Mouse (Mus musculus) erythroblast, embryonic 14.5 days (primary cell): ENCODE results near the gene Olfr1042.

Experiments used
- GATA1 ChIP-seq: IDR thresholded peaks from 2 replicates; pipeline ENCODE4 v1.6.1; 2012; ENCODE audit warnings: low read length, inconsistent platforms, mixed read lengths
- TAL1 ChIP-seq: IDR thresholded peaks from 3 replicates; pipeline ENCODE4 v1.6.1; 2012; ENCODE audit warnings: low read length, inconsistent platforms, mixed read lengths

DNA sequence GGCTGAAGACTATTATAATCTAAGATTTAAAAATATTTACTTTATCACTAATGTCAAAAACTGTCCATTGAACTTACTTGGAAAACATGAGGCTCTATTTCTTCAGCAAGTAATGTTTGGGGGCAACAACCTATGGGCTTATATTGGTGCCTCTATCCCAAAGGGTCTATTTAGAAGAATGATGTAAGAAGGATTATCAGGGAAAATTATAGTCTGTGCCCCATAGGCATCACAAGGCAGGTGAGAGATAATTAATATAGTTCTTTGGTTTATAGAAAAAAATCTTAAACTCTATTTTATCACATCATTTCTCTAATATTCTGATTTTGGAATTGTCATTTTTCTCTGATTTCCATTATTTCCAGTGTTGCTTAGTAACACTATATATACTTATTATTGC, 16.1 kb upstream of the Olfr1042 start, which contains the start of gene Olfr1044:
- TF ChIP-seq GATA1, result no peak
- no peak for TF ChIP-seq TAL1
